Mouse (Mus musculus): ENCODE measurements around the gene Zfhx3.

Zfhx3 gene

DNA sequence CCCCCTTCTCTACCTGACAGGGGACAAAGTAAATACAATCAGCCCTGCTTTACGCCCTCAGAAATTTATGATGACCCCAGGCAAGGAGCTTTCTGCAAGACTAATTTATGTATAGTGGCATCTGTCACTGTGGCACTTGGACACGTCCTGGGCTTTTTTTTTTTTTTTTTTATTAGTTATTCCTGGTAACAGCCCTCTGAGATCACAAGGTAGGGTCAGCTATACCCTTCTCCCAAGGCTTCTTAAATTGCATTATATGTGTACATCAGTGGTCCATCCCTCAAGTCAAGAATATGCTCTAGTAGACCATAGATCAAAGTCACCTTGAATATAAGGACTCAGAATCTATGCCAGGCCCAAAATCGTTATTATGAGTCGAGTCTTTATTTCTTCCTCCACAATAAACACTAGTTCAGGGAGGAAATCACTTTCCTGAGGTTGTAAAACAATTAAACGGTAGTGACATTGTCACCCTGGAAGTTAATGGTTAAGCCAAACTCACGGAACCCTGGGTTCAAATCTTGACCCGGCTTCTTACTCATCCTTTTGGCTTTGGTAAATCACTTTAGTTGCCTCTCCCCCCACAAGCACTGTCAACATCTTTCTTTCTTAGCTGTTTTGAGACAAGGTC is 621.6 kb downstream of the Zfhx3 start:
- DNase-seq, result no peak

DNA sequence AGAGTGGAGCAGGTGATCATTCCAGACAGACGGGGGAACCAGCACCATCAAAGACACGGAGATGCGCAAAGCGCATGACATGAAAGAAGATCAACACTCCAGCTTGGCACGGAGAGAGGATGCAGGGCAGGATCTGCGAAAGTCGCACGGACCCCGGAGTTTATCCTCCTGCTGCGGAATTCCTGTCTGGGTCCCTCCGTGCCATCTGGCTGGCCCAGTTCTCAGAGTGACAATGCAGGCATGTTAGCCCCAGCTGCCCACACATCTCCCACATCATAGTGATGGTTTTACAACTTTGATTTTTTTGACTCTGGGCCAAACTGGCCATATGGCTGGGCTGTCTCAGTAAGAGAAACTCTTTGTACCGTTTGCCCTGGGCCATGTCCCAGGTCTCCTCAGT is 623.6 kb downstream of the Zfhx3 start:
- DNase-seq, result no peak

DNA sequence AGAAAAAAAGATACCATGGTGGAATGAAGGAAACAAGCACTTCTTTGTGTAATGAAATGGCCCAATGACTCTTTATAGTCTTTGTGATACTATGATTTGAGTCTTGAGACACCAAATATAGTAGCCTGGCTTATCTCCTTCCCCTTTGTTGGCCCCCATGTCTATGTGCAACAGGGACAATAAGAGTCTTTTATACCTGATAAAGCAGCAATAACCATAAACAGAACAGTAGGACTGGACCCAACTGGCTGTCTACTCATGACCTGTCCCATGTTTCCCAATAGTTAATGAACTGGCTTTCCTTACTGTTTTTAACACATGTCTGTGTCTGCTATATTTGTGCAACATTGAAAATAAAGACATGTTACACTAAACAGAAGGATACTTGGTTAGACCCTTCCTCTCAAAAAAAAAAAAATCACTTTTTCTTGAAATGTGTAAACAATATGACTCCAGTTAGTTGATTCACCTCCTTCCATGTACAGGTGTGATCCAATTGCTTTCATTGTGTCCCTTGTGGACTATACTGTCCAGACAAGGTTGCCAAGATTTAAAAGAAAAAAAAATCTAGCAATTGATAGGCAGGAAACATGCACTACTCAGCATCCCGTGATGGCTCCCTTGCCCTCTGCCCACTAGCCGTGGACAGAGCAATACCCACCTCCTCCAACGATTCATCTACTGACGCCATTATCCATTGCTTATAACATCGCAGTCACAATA is 631.0 kb downstream of the Zfhx3 start:
- no peak for DNase-seq

DNA sequence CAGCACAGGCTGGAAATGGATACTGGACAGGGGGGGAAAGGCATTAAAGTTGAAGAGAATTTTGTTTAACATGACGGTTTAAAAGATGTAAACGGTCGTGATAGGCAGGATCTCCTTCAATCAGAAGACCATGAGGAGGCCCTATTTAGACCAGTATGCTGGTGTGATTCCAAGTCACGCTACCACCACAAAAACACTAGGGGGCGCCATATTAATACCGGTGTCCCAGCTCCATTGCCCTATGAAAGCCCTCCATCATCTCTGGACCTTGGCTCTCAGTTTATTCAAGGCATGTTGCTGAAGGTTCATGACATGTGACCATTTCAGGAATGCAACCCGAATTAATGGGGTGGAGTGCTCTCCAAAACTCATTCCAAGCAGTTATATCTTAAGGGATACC is 631.7 kb downstream of the Zfhx3 start:
- no peak for DNase-seq

DNA sequence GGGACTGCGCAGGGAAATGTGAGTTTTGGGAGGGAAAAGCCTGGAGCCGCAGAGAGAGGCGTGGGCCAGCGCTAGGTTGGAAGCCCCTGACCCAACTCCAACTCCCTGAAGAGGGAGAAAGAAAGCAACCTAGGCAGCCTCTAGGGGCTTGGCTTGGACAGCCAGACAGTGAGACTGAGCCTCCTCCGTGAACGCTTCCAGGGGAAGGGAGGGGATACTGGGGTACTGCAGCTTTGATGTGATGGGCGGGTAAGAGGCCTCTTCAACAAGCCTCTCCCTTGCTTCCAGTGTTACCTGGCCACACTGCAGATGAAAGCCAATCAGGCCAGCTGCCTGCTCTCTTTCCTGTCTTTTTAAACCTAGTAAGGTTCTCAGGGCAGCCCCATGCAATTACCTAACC is 635.1 kb downstream of the Zfhx3 start:
- no peak for DNase-seq

DNA sequence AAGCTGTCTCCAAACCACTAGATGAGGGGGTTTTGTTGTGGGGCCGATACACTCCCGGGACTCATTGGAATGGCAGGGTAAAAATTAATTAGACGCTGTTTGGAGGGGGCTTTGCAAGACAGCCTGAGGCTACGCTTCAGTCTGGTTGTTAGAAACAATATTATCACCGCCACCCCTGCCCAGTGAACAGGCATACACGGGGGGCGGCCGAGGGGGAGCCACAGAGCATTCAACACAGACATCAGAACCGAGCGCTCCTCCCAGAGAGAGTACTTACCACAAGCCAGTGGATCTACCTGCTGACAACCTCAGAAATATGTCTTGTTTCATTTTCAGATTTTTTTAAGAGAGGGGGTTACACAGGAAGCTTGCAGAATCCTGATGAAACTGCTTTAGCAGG is 635.9 kb downstream of the Zfhx3 start:
- no peak for DNase-seq

DNA sequence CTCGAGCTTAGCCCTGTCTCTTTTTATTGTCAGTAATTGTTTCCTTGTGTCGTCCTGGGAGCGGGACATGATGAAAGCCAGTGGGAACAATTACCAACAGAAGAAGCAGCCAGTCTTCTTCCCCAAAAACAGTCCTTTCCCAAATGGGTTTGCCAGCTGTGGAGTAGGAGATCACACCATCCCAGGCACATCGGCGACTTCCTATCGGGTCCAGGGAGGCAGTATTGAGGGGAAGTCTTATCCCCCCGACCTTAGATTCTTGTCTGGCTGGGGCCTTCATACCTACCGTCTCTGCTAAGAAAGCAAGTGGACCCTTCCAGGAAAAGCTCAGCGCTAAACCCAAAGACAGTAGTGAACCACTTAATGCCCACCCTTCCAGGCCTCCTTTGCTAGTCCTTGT is 637.4 kb downstream of the Zfhx3 start:
- DNase-seq, result no peak

DNA sequence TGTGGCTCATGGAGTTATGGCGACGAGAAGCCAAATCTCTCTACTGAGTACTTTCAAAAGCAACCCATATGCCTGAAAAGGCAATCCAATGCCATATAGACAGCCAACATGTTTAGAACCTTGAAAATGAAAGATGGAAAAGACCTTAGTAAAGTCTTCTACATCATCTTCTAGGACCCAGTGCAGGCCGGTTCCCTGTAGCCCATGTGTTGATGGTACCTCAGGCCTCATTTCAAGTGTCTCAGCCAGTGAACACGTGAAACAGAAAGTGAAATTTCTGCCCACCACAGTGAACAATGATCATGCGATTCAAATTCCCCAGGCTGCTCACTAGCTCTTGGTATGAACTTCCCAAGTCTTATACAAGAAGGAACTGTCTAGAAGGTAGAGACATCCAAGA is 637.9 kb downstream of the Zfhx3 start:
- DNase-seq, result no peak

DNA sequence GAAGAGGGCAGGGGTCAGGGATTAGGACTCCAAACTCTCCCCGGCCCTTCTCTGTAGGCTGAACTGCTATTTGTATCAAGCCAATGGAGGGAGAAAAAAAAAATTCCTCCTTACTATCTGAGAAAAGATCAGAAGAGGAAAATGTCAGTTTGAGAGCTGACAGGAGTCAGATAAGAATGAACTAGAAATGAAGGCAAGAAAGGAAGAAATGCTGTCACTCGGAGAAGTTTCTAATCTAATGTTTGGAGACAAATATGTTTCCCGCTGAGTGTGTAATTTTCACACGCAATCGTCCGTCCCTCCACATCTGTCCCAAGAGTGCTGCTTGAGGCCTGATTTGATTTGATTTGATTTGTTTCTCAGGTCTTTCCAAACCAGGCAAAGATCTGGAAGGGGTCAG is 639.1 kb downstream of the Zfhx3 start:
- DNase-seq, result no peak

DNA sequence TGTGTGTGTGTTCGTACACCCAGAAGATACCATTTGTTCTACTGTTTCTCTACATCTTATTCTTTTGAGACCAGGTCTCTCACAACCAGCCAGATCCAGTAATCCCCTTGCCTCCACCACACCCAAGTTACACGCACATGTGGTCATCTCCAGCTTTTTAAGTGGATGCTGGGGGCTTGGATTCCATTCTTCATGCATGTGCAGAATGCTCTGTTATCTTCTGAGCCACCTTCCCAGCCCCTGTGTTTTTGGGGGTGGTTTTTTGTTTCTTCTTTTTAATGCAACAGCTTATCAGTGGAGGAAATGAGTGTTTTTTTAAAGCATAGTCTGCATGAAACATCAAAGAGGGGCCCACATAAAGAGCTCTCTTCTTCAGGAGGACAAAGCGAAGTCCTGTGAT is 639.8 kb downstream of the Zfhx3 start:
- no peak for DNase-seq

DNA sequence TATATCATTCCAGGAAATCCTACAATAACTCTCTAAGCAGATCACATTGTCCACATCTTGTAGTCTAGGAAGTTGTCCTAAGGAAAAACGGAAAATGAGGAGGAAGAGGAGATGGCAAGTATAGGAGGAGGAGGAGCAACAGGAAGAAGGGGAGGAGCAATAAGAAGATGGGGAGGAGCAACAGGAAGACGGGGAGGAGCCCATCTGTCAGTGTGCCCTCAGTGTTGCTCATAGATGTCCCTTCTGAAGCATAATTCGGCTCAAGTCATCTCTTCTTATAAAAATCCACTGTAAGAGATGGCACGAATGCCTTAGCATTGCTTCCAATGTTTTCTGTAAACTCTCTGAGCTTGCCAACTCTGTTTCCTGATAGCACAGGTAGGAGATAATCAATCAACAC is 640.8 kb downstream of the Zfhx3 start:
- no peak for DNase-seq

DNA sequence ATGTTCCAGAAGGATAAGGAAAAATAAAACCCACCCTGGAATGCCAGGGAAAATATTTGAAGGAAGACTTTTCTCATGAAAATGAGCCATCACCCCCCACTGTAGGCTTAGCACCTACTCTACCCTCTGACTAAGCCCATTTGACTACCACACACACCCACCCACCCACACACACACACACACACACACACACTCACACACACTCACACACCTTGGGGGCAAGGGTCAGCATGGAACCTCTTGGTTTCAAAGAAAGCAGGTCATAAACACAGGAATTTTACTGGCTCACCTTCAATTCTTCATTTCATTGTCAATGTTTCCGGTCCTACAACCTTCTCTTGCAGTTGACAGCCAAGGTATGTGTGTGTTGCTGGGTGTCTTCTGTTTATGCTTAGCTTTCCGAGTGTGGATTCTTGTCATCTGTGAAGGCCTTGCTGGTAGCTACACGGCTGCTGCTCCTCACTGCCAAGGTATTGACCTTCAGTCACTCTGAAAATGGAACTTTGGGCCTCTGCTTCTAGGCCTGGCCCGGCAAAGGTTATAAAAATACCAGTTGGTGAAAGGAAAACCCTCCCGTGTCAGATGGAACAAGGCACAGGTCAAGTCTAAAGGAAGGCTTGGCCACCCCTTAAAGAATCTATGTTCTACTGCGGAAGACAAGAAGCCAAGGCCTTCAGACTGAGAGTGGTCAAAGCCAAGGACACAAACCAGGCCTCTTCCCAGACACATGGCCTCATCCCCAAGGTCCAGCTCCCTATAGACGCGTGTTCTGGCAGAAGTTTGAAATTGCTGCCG is 641.6 kb downstream of the Zfhx3 start:
- no peak for DNase-seq

DNA sequence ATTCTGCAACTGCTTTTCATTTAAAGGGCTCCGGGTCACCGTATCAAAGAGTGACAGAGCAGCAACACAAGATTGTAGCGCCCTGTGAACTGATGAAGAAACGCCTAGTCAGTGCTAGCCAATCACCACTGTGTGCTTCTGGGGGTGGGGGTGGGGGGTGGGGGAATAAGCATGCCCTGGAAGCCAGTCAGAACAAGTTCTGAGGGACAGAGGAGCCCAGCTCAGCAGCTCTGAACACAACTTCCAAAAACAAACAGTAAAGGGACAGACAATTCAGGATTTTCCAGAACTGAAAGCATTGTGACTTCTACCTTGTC is 642.2 kb downstream of the Zfhx3 start:
- DNase-seq, result no peak

DNA sequence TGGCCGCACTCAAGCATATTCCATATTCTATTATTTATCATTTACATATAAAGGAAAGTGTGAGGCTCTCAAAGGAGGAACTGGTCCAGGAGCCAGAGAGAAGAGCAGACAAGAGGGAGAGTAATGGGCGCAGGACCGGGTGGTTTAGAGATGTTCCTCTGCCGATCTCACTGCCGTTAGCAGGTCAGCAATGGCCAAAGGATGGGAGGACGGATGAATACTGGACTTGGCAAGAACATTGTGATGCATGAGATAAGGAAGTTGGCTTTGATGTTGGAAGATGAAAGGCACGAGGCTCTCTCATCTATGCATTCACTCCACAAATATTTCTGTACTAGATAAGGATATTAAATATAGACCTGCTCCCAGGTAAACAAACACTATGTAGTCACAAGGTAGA is 648.6 kb downstream of the Zfhx3 start:
- no peak for DNase-seq

DNA sequence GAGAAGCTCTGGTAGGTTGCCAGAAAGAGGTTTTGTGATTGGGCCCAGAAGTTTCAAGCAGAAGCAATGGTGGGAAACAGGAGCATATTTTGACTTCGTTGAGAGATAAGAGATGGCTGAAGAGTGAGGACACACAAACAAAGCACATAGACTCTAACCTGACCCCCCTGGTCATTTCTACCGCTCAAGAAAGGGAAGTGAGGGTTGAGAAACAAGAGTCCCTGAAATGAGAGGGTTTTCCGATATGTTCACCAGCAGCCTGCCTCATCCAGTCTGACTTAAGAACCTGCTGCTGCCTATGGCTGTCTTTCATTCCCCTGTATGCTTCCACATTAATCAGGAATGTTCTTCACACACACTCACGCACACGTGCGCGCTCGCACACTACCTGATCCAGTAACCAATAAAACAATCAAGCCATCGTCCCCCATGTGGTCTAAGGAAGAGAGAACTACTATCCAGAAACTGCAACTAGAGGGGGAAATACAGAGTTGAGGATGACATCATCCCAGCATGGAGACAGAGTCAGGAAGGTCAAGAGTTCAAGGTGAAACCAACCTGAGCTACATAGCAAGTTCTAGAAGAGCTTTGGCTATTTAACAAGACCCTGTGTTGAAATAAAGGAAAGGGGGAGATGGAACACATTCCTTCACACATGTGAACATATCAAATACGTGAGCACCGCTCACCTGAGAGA is 649.7 kb downstream of the Zfhx3 start:
- DNase-seq, result no peak

DNA sequence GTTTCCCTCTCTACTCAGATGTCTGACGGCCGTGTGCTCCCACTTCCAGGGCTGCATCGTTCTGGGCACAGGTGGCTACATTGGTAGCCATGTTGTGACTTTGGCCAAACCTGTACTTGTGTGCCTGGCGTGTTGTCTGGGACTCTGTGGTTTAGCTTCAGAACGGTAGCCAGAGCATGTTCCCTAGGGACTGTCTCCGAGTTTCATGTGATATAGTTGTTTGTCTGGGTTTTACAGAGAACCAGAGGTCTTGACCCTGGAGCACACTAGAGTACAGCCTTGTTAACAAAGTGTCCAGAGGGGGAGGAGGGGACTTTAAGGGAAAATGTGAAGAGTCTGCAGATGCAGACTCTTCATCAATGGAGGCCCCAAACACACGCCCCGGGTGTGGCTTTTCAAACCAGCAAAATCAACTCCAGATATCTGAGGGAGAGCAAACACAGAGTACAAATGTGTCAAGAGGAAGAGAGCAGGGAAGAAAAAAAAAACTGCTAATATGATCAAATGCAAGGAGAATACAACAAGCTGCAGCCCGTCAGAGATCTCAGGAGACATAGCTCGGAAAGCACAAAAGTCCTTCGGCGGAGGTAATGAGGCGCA is 650.6 kb downstream of the Zfhx3 start:
- DNase-seq, result no peak

DNA sequence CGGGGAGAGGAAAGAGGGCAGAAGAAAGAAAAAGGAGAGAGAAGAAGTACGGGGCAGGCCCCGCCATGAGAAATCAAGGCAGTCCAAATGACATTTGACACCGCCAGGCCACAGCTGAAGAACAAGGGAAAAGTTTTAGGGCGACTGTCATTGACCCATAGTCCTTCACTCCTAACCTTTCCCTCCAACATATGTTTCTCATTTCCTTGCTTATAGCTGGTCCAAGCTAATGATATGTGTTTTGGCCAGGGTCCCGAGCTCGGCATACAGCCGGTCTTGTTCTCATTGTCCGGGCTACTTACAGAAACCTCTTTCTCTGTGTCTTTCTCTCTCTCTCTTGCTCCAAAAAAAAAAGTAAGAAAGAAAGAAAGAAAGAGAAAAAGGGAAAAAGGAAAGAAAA is 651.4 kb downstream of the Zfhx3 start:
- no peak for DNase-seq

DNA sequence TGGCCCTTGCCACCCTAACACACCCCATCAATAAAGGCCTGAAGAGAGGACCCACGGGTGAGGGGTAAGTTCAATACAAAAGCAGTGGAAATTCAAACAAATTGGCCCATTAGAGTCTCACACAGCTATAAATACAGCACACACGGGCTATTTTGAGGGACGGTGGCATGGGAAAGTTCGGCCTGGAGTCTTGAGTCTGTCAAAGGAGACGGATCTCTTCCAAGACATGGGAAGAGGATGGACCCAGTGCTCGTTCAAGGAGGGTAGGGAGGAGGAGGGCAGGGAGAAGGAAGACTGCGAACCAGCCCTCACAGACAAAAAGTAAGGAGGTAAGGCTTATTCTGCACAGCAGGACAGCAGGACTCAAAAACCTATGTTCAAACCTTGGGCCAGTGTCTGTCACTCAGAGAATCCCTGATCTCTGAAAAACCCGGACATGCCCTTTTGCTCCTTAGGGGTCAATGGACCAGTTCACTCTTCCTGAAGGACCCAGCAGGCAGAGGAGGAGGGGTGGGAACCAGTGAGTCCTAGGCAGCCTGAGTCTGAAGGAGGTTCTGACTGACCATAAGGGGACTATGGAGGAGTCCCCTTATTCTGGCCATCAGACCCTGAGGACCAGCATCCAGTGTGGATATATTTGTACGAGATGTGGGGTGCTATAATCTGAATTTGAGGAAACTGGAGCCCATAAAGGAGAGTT is 652.1 kb downstream of the Zfhx3 start:
- no peak for DNase-seq

DNA sequence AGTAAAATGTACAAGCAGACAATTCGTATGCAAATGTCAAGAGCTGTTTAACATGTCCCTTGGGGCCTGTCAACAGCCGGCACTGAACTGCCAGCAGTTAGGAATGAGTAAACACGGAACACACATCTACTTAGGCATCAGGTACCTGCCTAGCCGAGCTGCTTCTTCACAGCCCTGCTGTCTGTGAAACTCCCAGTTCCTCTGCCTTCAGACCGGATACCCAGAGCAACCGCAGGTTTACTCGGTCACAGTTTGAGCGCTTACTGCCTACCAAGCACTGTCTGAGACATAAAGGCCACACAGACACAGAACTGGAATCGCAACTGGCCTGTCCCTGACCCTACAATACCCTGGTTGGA is 652.6 kb downstream of the Zfhx3 start:
- no peak for DNase-seq

DNA sequence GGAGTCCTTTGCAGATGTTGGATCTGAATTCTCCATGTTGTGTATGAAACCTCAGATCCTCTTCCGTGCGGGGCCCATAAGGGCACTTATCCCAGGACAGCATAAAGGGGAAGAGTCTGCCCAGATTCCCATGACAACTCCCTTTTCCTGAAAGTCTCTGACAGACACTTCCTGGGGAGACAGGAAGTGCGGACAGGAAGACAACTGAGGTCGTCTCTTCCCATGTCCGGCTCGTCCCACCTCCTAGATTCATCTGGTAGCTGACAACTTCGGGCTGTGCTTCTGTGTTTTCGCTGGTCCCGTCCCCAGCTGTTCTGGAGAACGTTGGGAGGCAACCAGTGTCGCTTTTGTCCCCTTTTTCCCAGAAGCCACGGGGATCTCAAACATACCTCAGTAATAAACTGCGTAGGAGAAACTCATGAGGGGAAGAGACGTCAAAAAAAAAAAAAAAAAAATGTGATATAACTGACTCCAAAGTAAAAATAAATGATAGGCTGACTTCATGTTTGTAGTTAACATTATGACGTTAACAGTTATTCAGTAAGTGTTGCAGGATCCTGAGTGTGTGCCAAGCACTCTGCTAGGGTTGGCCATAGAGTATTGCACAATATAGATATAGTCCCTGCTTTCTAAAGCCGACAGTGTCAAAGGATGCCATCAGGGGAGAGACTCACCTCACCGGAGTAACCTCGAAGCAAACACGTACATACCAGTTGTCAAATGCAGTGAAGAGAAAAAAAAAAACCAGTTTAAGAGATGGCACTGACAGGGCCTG is 653.5 kb downstream of the Zfhx3 start:
- no peak for DNase-seq

DNA sequence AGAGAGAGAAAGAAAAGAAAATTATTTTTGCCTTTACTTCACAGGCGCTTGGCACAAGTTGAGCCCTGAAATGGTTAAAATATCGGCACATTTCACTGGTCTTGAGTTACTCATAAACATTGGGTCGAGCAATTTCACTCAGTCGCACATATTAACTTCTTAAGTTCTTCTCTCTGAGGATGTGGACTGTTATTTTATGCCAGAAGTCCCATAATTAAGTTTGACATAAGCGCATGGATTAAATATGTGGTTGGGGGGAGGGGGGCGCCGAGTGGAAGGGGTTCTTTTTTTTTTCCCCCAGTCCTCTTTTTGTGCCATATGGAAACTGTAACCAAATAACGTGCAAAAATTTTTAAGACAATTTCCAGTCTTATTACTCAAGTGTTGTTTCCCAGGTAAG is 656.6 kb downstream of the Zfhx3 start:
- DNase-seq, result no peak

DNA sequence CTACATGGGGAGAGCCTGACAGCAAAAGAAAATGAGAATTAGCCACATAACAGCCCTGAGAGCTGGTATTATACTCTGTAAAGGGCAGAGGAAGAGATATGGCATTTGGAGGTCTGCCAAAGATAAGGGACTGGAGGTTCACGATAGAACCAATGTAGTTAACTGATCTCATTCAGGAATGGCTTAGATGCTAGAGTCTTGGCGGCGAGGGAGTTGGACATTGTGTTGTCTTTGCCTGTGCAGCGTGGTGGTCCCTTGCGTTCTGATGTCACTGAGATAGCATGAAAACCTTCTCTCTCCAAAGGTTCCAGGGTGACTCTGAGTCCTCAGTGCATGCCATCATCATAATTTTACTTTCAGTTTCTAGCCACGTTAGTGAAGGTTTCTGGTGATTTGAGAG is 657.1 kb downstream of the Zfhx3 start:
- no peak for DNase-seq

Data from cerebellum, adult 11-12 months (tissue).